Mouse (Mus musculus): ENCODE data around the gene Wwox. TPM values are rescaled to one million over a fixed set of nuclear protein-coding genes. Genes with fewer than 3 reads are reported as not detected.
A peak's percentile ranks its signal among the peaks of the same experiment; 100 is the strongest.

Wwox gene
- total and polyA plus RNA-seq, 3 experiments, result 7.8 to 11.5 (median 9.1) TPM

GRCm38 (mm10) chr8:114390465-114391254, 48.8 kb upstream of the Wwox start:
- no peaks in the 10 kb centered on the region for H3K4me1 ChIP-seq (ENCODE audit: control insufficient read depth in 1 of 2, insufficient read depth in 2 of 2)
- H3K36me3 ChIP-seq (replicated peaks in 1 of 2; ENCODE audit: control insufficient read depth in 1 of 2, insufficient read depth in 1 of 2, low read length in 1 of 2), result no peaks in the 10 kb centered on the region
- TF ChIP-seq IRF4 (IDR thresholded peaks at IDR 0.05; ENCODE audit: low read depth, low read length), result no peak
- TF ChIP-seq SIN3A (IDR thresholded peaks at IDR 0.05; ENCODE audit: low read length), result no peak
- TF ChIP-seq RAD21 (IDR thresholded peaks at IDR 0.05; ENCODE audit: low read depth, low read length), result peak; percentile 12
- peak; percentile 6; the same call in 1 of the 2 replicates for TF ChIP-seq SMC3 (IDR thresholded peaks at IDR 0.05; ENCODE audit: low read depth, low read length)
- no peak for TF ChIP-seq ETS1 (conservative IDR thresholded peaks at IDR 0.05; ENCODE audit: low read depth, low read length)
- no peak for TF ChIP-seq MAZ (IDR thresholded peaks at IDR 0.05; ENCODE audit: low read depth, low read length)
- no peak for TF ChIP-seq RCOR1 (conservative IDR thresholded peaks at IDR 0.05; ENCODE audit: low read depth, low read length)
- TF ChIP-seq MYC (IDR thresholded peaks at IDR 0.05; ENCODE audit: low read depth, low read length), result no peak
- TF ChIP-seq CTCF (conservative IDR thresholded peaks at IDR 0.05 in 1 of 2, IDR thresholded peaks at IDR 0.05 in 1 of 2; ENCODE audit: low read depth in 2 of 2, low read length in 2 of 2), result peak; percentile 15 to 47; a peak in 2 of 4 replicates
- TF ChIP-seq EP300 (IDR thresholded peaks at IDR 0.05; ENCODE audit: low read length), result no peak
- TF ChIP-seq E2F4 (IDR thresholded peaks at IDR 0.05; ENCODE audit: insufficient replicate concordance, low read depth, low read length), result no peak
- no peak for TF ChIP-seq MXI1 (IDR thresholded peaks at IDR 0.05; ENCODE audit: low read depth, low read length)
- TF ChIP-seq ELF1 (IDR thresholded peaks at IDR 0.05; ENCODE audit: low read depth, low read length), result no peak
- no peak for TF ChIP-seq NELFE (IDR thresholded peaks at IDR 0.05; ENCODE audit: low read depth, low read length)
- TF ChIP-seq ZNF384 (IDR thresholded peaks at IDR 0.05; ENCODE audit: low read depth, low read length), result 0 out of 2 replicates have a peak, but pooled peaks have one; percentile 17
- TF ChIP-seq POLR2A (IDR thresholded peaks at IDR 0.05; ENCODE audit: low read depth, low read length), result no peak
- TF ChIP-seq CHD2 (IDR thresholded peaks at IDR 0.05; ENCODE audit: low read length), result no peak
- in situ Hi-C loops (cut with MboI; ENCODE audit: low pct_ligation_motif_present, low pct_unique_long_range_greater_than_20kb, low sequenced_read_pairs) (no loop called here), dilution Hi-C loops (cut with MboI; ENCODE audit: extremely low pct_ligation_motif_present, extremely low pct_unique_long_range_greater_than_20kb, low sequenced_read_pairs) (no loop called here)
- H3K9me3 ChIP-seq (replicated peaks; ENCODE audit: low read length), result peaks cover 9% of the 10 kb centered on the region
- no peak overlapping the region for H3K9ac ChIP-seq (ENCODE audit: insufficient read depth, low read depth)
- H3K4me3 ChIP-seq (replicated peaks in 1 of 3; ENCODE audit: low read depth in 2 of 3, low read length in 2 of 3, poor library complexity in 1 of 3), result no peak overlapping the region
- DNase-seq (ENCODE audit: extremely low read depth), result peak; percentile 6
- H3K27ac ChIP-seq (ENCODE audit: insufficient read depth, low read depth), result no peak overlapping the region
- H3K4me2 ChIP-seq (ENCODE audit: insufficient read depth, low read depth, poor library complexity, severe bottlenecking), result no peak overlapping the region
- no peaks in the 10 kb centered on the region for H3K79me2 ChIP-seq (replicated peaks; ENCODE audit: control insufficient read depth, extremely low read depth, insufficient read depth, poor library complexity, severe bottlenecking)
- no peaks in the 10 kb centered on the region for H3K27me3 ChIP-seq (replicated peaks)

GRCm38 (mm10) chr8:114398326-114398725, 41.1 kb upstream of the Wwox start:
- in situ Hi-C loops (cut with MboI; ENCODE audit: low pct_ligation_motif_present, low pct_unique_long_range_greater_than_20kb, low sequenced_read_pairs), result no loop called here
- TF ChIP-seq RCOR1 (conservative IDR thresholded peaks at IDR 0.05; ENCODE audit: low read depth, low read length), result no peak
- TF ChIP-seq POLR2AphosphoS2 (IDR thresholded peaks at IDR 0.05; ENCODE audit: low read depth, low read length), result no peak
- TF ChIP-seq SIN3A (IDR thresholded peaks at IDR 0.05; ENCODE audit: low read length), result no peak
- no peak for TF ChIP-seq ZMIZ1 (IDR thresholded peaks at IDR 0.05; ENCODE audit: low read depth, low read length)
- no peak for TF ChIP-seq JUND (conservative IDR thresholded peaks at IDR 0.05; ENCODE audit: low read depth, low read length)
- TF ChIP-seq MYC (IDR thresholded peaks at IDR 0.05; ENCODE audit: low read depth, low read length), result no peak
- no peak for TF ChIP-seq SMC3 (IDR thresholded peaks at IDR 0.05; ENCODE audit: low read depth, low read length)
- no peak for TF ChIP-seq BHLHE40 (IDR thresholded peaks at IDR 0.05; ENCODE audit: low read depth, low read length)
- TF ChIP-seq NRF1 (IDR thresholded peaks at IDR 0.05; ENCODE audit: low read depth, low read length), result no peak
- TF ChIP-seq MEF2A (IDR thresholded peaks at IDR 0.05; ENCODE audit: borderline replicate concordance, low read depth, low read length), result no peak
- TF ChIP-seq EP300 (IDR thresholded peaks at IDR 0.05; ENCODE audit: low read length), result no peak
- no peaks in the 10 kb centered on the region for H3K27me3 ChIP-seq (replicated peaks)

More at GRCm38 (mm10) chr8:114398326-114398725, 41.1 kb upstream of the Wwox start:
- no peaks in the 10 kb centered on the region for H3K4me1 ChIP-seq (ENCODE audit: control insufficient read depth in 1 of 2, insufficient read depth in 2 of 2)
- dilution Hi-C loops (cut with MboI; ENCODE audit: extremely low pct_ligation_motif_present, extremely low pct_unique_long_range_greater_than_20kb, low sequenced_read_pairs), result no loop called here
- H3K79me2 ChIP-seq (replicated peaks; ENCODE audit: control insufficient read depth, extremely low read depth, insufficient read depth, poor library complexity, severe bottlenecking), result no peaks in the 10 kb centered on the region
- H3K9me3 ChIP-seq (replicated peaks; ENCODE audit: low read length), result peaks cover 20% of the 10 kb centered on the region
- no peak for DNase-seq (ENCODE audit: extremely low read depth)
- H3K27ac ChIP-seq (ENCODE audit: insufficient read depth, low read depth), result no peak overlapping the region
- H3K36me3 ChIP-seq (replicated peaks in 1 of 2; ENCODE audit: control insufficient read depth in 1 of 2, insufficient read depth in 1 of 2, low read length in 1 of 2), result no peaks in the 10 kb centered on the region
- no peak overlapping the region for H3K4me3 ChIP-seq (replicated peaks in 1 of 3; ENCODE audit: low read depth in 2 of 3, low read length in 2 of 3, poor library complexity in 1 of 3)
- no peak overlapping the region for H3K4me2 ChIP-seq (ENCODE audit: insufficient read depth, low read depth, poor library complexity, severe bottlenecking)
- no peak overlapping the region for H3K9ac ChIP-seq (ENCODE audit: insufficient read depth, low read depth)
